Mouse (Mus musculus): ENCODE measurements around the gene Ano6.

Gene Ano6

GRCm38 (mm10) chr15:95797144-95797983 is 6.7 kb downstream of the Ano6 start:
- no peak for DNase-seq (ENCODE audit: low spot score)

- no peak for DNase-seq (ENCODE audit: low spot score)
Observed at GRCm38 (mm10) chr15:95798266-95798665, 7.6 kb downstream of the Ano6 start.

GRCm38 (mm10) chr15:95799632-95800031 is 9.0 kb downstream of the Ano6 start:
- no peak for DNase-seq (ENCODE audit: low spot score)

GRCm38 (mm10) chr15:95800051-95800450 is 9.4 kb downstream of the Ano6 start:
- no peak for DNase-seq (ENCODE audit: low spot score)

GRCm38 (mm10) chr15:95801261-95801979 is 10.8 kb downstream of the Ano6 start:
- DNase-seq (ENCODE audit: low spot score): no peak

- DNase-seq (ENCODE audit: low spot score): no peak
Observed at GRCm38 (mm10) chr15:95802140-95802539, 11.5 kb downstream of the Ano6 start.

- no peak for DNase-seq (ENCODE audit: low spot score)
Observed at GRCm38 (mm10) chr15:95802762-95803161, 12.1 kb downstream of the Ano6 start.

- DNase-seq (ENCODE audit: low spot score): no peak
Observed at GRCm38 (mm10) chr15:95803484-95803883, 12.8 kb downstream of the Ano6 start.

- no peak for DNase-seq (ENCODE audit: low spot score)
Observed at GRCm38 (mm10) chr15:95804255-95804654, 13.6 kb downstream of the Ano6 start.

- DNase-seq (ENCODE audit: low spot score): no peak
Observed at GRCm38 (mm10) chr15:95805022-95805471, 14.4 kb downstream of the Ano6 start.

GRCm38 (mm10) chr15:95807908-95808307 is 17.3 kb downstream of the Ano6 start:
- DNase-seq (ENCODE audit: low spot score): no peak

GRCm38 (mm10) chr15:95810357-95810761 is 19.7 kb downstream of the Ano6 start:
- DNase-seq (ENCODE audit: low spot score): no peak

GRCm38 (mm10) chr15:95812821-95813571 is 22.4 kb downstream of the Ano6 start:
- DNase-seq (ENCODE audit: low spot score): no peak

GRCm38 (mm10) chr15:95817501-95817900 is 26.9 kb downstream of the Ano6 start:
- no peak for DNase-seq (ENCODE audit: low spot score)

- no peak for DNase-seq (ENCODE audit: low spot score)
Observed at GRCm38 (mm10) chr15:95819249-95820035, 28.8 kb downstream of the Ano6 start.

- no peak for DNase-seq (ENCODE audit: low spot score)
Observed at GRCm38 (mm10) chr15:95820142-95820541, 29.5 kb downstream of the Ano6 start.

GRCm38 (mm10) chr15:95820678-95821077 is 30.0 kb downstream of the Ano6 start:
- no peak for DNase-seq (ENCODE audit: low spot score)

- DNase-seq (ENCODE audit: low spot score): no peak
Observed at GRCm38 (mm10) chr15:95822099-95822498, 31.5 kb downstream of the Ano6 start.

GRCm38 (mm10) chr15:95823383-95824306 is 33.0 kb downstream of the Ano6 start:
- no peak for DNase-seq (ENCODE audit: low spot score)

GRCm38 (mm10) chr15:95826516-95826915 is 35.9 kb downstream of the Ano6 start:
- DNase-seq (ENCODE audit: low spot score): no peak
